Mouse (Mus musculus) ES-Bruce4 (cell line): ENCODE measurements around the gene Mpg. TPM values are rescaled to one million over a fixed set of nuclear protein-coding genes. Genes with fewer than 3 reads are reported as not detected.
A peak's percentile ranks its signal among the peaks of the same experiment; 100 is the strongest.

Experiments
- H3K27ac ChIP-seq: 2 replicates; pipeline ENCODE4 v1.5.1; 2012; ENCODE audit warnings: low read length, inconsistent platforms; ENCODE audit not compliant: insufficient read depth
- H3K27me3 ChIP-seq: 2 replicates; pipeline ENCODE4 v1.6.1; 2012; ENCODE audit warnings: mild to moderate bottlenecking, low read length, inconsistent platforms; ENCODE audit not compliant: control insufficient read depth, poor library complexity, insufficient read depth, severe bottlenecking
- H3K36me3 ChIP-seq: 2 replicates; pipeline ENCODE4 v1.6.1; 2012; ENCODE audit warnings: inconsistent platforms, mild to moderate bottlenecking, low read length, moderate library complexity; ENCODE audit not compliant: control insufficient read depth, poor library complexity, insufficient read depth, severe bottlenecking
- H3K4me1 ChIP-seq: one replicate; pipeline ENCODE4 v1.8.1; 2011; ENCODE audit warnings: low read length; ENCODE audit not compliant: control insufficient read depth, insufficient read depth
- H3K4me3 ChIP-seq: 2 replicates; pipeline ENCODE4 v1.5.1; 2011; ENCODE audit warnings: low read depth, mild to moderate bottlenecking, low read length
- H3K9ac ChIP-seq: 2 replicates; pipeline ENCODE4 v1.6.1; 2012; ENCODE audit warnings: low read depth, mild to moderate bottlenecking, inconsistent platforms; ENCODE audit not compliant: poor library complexity, severe bottlenecking
- H3K9me3 ChIP-seq: replicated peaks from 2 replicates; pipeline ENCODE4 v1.6.1; 2012; ENCODE audit warnings: mild to moderate bottlenecking, low read length, inconsistent platforms; ENCODE audit not compliant: control insufficient read depth, poor library complexity, insufficient read depth, severe bottlenecking
- CTCF ChIP-seq: IDR thresholded peaks from one replicate; pipeline ENCODE4 v1.8.1; 2011; ENCODE audit warnings: low read depth, low read length
- EP300 ChIP-seq: IDR thresholded peaks from 2 replicates; pipeline ENCODE4 v1.6.1; 2011; ENCODE audit warnings: low read depth, low read length; ENCODE audit not compliant: insufficient read depth
- POLR2A ChIP-seq: IDR thresholded peaks from one replicate; pipeline ENCODE4 v1.8.1; 2011; ENCODE audit warnings: low read length; ENCODE audit not compliant: insufficient read depth
- polyA plus RNA-seq: library from polyadenylated mRNA; stranded (reverse); fragments of >200 nt; gene quantifications from 2 replicates; pipeline ENCODE4 v1.2.4, GENCODE M21; 2011; ENCODE audit warnings: low read depth; ENCODE audit not compliant: missing spikeins, insufficient read depth, insufficient read length

Mpg gene
- polyA plus RNA-seq, 1 experiment: 20.5 TPM

DNA sequence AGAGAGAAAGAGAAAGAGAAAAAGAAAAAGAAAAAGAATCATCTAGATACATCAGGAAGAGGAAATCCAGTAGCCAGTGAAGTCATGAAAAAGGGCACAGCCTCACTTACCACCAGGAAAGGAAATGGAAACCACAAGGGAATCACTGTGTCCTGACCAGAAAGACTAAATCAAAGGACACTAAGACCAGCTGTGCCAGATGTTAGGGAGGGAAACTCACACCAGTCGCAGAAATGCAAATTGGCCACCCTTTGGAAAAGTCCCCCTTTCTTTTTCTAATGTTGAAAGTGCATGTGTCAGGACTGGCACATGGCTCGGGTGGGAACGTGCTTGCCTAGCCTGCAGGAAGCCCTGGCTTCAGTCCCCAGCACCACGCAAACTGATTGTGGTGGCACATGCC, 44.9 kb downstream of the Mpg start:
- Histone ChIP-seq H3K9me3 (no peaks in the 10 kb centered on the region), H3K27me3 (no peaks in the 10 kb centered on the region), H3K4me1 (no peaks in the 10 kb centered on the region), H3K4me3 (no peak overlapping the region), H3K9ac (no peak overlapping the region), H3K27ac (no peak overlapping the region), H3K36me3 (no peaks in the 10 kb centered on the region)
- TF ChIP-seq EP300 (no peak), CTCF (no peak), POLR2A (no peak)

- Histone ChIP-seq H3K27ac (no peak within 1 kb of the TSS), H3K4me3 (no peak within 1 kb of the TSS), H3K36me3 (no peaks in the 10 kb centered on the region), H3K4me1 (no peaks in the 10 kb centered on the region), H3K9me3 (no peaks in the 10 kb centered on the region), H3K9ac (no peak within 1 kb of the TSS), H3K27me3 (no peaks in the 10 kb centered on the region)
- TF ChIP-seq EP300 (no peak), CTCF (no peak), POLR2A (no peak)
Observed at GRCm38 (mm10) chr11:32276347-32276746, 50.0 kb downstream of the Mpg start, which contains the start of gene Hba-x. Gene Hba-x, plus strand, starts transcription at chr11:32276400.

- Histone ChIP-seq H3K27ac (no peak overlapping the region), H3K4me3 (peak overlapping the region; percentile 36), H3K27me3 (peaks cover 2% of the 10 kb centered on the region; the same call in 1 of the 2 replicates), H3K9ac (no peak overlapping the region), H3K36me3 (no peaks in the 10 kb centered on the region), H3K9me3 (no peaks in the 10 kb centered on the region), H3K4me1 (no peaks in the 10 kb centered on the region)
- TF ChIP-seq POLR2A (no peak), CTCF (no peak)
Observed at GRCm38 (mm10) chr11:32277736-32278457, 51.6 kb downstream of the Mpg start.

DNA sequence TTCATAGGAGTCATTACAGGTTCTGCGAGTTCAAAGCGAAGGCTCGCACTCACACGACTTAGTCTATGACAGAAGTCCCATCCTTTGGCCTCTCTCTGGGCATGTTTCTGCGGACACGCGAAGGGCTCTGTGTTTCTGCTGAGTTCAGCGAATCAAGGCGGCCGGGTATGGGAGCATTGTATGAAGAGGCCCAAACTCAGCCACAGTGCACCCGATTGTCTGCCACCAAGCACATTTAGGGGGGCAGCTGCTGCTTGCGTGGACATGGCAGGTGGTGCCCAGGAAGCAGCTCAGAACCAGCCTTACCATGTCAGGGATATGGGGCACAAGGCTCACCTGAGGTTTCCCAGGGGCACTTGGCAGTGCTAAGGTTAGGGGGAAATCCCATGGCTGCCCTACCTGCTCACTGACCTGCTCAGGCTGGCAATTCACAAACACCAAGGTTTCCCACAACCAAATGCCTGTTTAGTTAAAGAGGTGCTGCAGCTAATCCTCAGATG, 52.2 kb downstream of the Mpg start:
- H3K4me3 ChIP-seq: no peak overlapping the region
- TF ChIP-seq EP300 (no peak), POLR2A (no peak), CTCF (no peak)
- no peaks in the 10 kb centered on the region for H3K9me3 ChIP-seq
- H3K27ac ChIP-seq: no peak overlapping the region
- no peaks in the 10 kb centered on the region for H3K36me3 ChIP-seq
- H3K9ac ChIP-seq: no peak overlapping the region
- peaks cover 2% of the 10 kb centered on the region; the same call in 1 of the 2 replicates for H3K27me3 ChIP-seq
- no peaks in the 10 kb centered on the region for H3K4me1 ChIP-seq

DNA sequence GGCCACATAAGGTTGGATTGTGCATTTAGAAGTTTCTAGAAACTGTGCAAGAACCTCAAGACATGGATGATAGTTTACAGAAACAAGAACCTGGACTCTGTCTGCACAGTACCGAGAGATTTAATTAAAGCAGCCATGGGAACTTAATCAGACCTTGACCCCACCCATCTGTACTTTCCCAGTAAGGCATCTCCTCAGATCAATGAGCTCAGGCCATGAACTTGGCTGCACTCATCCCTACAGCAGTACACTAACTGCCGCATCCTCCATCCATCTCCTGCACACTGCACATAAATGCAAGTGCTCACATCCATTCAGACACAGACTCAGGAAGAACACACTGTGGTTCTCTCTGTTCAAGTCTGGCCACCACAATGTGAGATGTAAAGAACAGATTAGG, 54.3 kb downstream of the Mpg start:
- Histone ChIP-seq H3K36me3 (no peaks in the 10 kb centered on the region), H3K9me3 (no peaks in the 10 kb centered on the region), H3K4me1 (no peaks in the 10 kb centered on the region), H3K9ac (no peak overlapping the region), H3K4me3 (no peak overlapping the region), H3K27ac (no peak overlapping the region), H3K27me3 (peaks cover 2% of the 10 kb centered on the region; the same call in 1 of the 2 replicates)
- no peak for TF ChIP-seq EP300
- no peak for TF ChIP-seq CTCF
- no peak for TF ChIP-seq POLR2A

DNA sequence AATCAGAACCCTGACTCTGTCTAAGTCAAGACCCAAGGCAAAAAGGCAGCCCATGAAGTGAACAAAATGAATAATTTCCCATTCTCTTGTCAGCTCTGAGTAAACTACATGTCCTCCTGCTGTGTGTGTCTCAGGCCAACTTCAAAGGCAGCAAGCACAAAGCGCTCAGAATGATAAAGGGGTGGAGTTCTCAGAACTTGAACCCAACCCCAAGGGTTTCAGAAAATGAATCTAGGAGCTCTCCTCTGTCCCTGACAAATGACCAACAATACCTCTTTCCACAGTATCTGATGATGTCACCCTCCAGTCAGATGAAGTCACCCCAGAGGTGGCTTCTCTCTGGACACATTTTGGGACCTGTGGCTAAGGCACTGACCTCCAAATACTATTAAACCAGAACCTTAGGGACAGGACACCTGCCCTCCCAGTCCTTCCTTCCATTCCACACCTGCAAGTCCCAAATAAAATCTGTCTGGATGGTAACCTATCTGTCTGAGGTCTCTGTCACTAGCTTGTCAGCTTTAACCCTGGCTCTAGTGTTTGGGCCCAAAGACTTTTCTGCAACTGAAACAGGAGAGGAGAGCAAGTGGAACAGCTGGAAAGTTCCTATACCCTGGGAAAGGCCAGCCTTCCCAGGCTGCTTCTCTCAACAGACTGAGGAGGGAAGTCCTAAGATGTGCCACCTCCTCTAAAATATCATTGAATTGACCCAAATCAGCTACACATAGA, 55.3 kb downstream of the Mpg start:
- Histone ChIP-seq H3K27ac (no peak overlapping the region), H3K9ac (no peak overlapping the region), H3K4me3 (no peak overlapping the region), H3K9me3 (no peaks in the 10 kb centered on the region), H3K4me1 (no peaks in the 10 kb centered on the region), H3K27me3 (peaks cover 2% of the 10 kb centered on the region; the same call in 1 of the 2 replicates), H3K36me3 (no peaks in the 10 kb centered on the region)
- TF ChIP-seq CTCF (no peak), POLR2A (no peak), EP300 (no peak)

Other genes with a start within 250 kb of the Mpg start
- gene Nsg2, start 226.0 kb upstream of the Mpg start, polyA plus RNA-seq: not detected in 2 replicates
- gene Il9r, start 26.2 kb upstream of the Mpg start, polyA plus RNA-seq: not detected in 2 replicates
- 30.4 and 32.3 TPM in 2 replicates for gene Snrnp25, start 21.1 kb upstream of the Mpg start, polyA plus RNA-seq
- 26.8 and 33.3 TPM in 2 replicates for gene Rhbdf1, start 4.2 kb upstream of the Mpg start, polyA plus RNA-seq
- gene Nprl3, start 41.2 kb downstream of the Mpg start, polyA plus RNA-seq: 31.5 and 31.6 TPM in 2 replicates
- not detected in 2 replicates for gene Hba-x, start 49.9 kb downstream of the Mpg start, polyA plus RNA-seq
- 1.2 and 1.6 TPM in 2 replicates for gene Hba-a1, start 57.0 kb downstream of the Mpg start, polyA plus RNA-seq
- gene Hbq1b, start 60.5 kb downstream of the Mpg start, polyA plus RNA-seq: not detected in 2 replicates
- gene Hba-a2, start 70.0 kb downstream of the Mpg start, polyA plus RNA-seq: 5.6 and 10.3 TPM in 2 replicates
- gene Hbq1a, start 73.6 kb downstream of the Mpg start, polyA plus RNA-seq: not detected in 2 replicates
- gene Sh3pxd2b, start 121.3 kb downstream of the Mpg start, polyA plus RNA-seq: 5.9 and 6.1 TPM in 2 replicates
- 25.1 and 25.9 TPM in 2 replicates for gene Ubtd2, start 228.9 kb downstream of the Mpg start, polyA plus RNA-seq